In the genomic region with DNA sequence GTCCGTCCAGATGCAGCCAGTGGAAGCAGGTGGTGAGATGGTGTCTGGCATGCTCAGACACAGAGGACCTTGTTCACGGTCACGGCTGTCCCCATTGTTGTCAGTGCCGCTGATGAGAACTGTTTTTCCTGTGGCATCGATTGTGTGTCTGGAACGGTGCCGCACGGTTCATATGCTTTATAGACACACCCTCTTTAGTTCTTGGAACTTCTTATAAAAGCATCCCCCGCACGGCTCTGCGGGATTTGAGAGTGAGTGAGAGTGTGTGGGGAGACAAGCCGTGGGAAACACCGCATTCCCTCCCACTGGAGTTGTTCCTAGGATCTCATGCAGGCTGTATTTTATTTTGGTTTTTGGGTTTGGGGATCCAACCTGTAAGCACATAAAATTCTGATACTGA, we compare ENCODE assay signal across 12 mouse cellular contexts.
DNase-seq lines count a peak whose midpoint lies in the region.
"Had no signal": no experiment of that assay in that cellular context is flagged by ENCODE, and none has a peak within 500 bp of the region (broad histone marks: within the 10 kb centered on the region; RNA-seq: fewer than 3 reads in every experiment).

No protein-coding gene starts in this region.

- DNase-seq in layer of hippocampus, adult 11-12 months (ENCODE audit: low spot score), result peak; percentile 36
- no peak for DNase-seq in layer of hippocampus, postnatal 25 days (ENCODE audit: extremely low spot score in 1 of 2, low spot score in 1 of 2)
- DNase-seq in left cerebral cortex, postnatal 14 days (ENCODE audit: low spot score in 2 of 2), result peak; percentile 58 to 64
- DNase-seq in left cerebral cortex, postnatal 4 days, result no peak
- DNase-seq in right cerebral cortex, adult 18-20 months, result peak; percentile 55
- DNase-seq in right cerebral cortex, postnatal 4 days, result no peak
- DNase-seq in right cerebral cortex, postnatal 14 days, result peak; percentile 32
- DNase-seq in adrenal gland, postnatal 14 days, result no peak
- DNase-seq: cerebellum, adult 18-20 months; cerebellum, adult 9-10 months; cerebellum, postnatal 14 days; gastrocnemius, postnatal 25 days had no signal

- intact Hi-C loops in left cerebral cortex, postnatal 14 days (cut with DNase I), result no loop called here
- intact Hi-C loops in left cerebral cortex, postnatal 4 days (cut with DNase I), result no loop called here

Comparison
In these comparisons a context has a peak if more than half of its experiments do, and no peak if none do; other contexts are left out.
1. DNase-seq: peak in layer of hippocampus, adult 11-12 months (single experiment), left cerebral cortex, postnatal 14 days (2 of 2), right cerebral cortex, adult 18-20 months (single experiment) and right cerebral cortex, postnatal 14 days (single experiment); none in layer of hippocampus, postnatal 25 days (0 of 2), left cerebral cortex, postnatal 4 days (single experiment), right cerebral cortex, postnatal 4 days (single experiment) and adrenal gland, postnatal 14 days (single experiment).